Mouse (Mus musculus): ENCODE measurements around the gene Col5a1. TPM values are rescaled to one million over a fixed set of nuclear protein-coding genes. Genes with fewer than 3 reads are reported as not detected.

Col5a1 gene
- polyA plus RNA-seq, 1 experiment from 2014 or later: 15.4 TPM

DNA sequence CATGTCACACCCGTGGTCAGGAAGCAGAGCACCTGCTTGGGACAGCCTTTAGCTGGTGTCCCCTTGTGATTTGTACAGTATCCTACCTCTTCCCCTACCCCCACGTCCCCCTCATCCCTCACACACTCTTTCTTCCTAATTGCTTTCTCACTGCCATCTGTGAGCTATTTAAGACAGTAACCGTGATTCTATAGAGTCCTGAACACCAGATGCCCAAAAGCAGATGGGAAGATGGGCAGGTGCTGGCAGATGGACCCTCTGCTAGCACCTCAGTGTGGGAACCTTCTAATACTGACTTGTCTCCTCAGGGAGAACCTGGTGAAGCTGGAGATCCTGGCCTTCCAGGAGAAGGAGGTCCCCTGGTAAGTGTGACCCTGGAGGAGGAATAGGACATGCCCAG lies 126.1 kb downstream of the Col5a1 start:
- WGBS (ENCODE audit: insufficient replicate concordance): 64% methylated on average over 3 of the region's 3 CpGs
- no peak overlapping the region for H3K4me2 ChIP-seq
- peak overlapping the region; percentile 70 for H3K27ac ChIP-seq
- peaks cover 60% of the 10 kb centered on the region for H3K4me1 ChIP-seq
- no peak for ATAC-seq
- H3K36me3 ChIP-seq: peaks cover 58% of the 10 kb centered on the region
- no peak overlapping the region for H3K4me3 ChIP-seq
- no peaks in the 10 kb centered on the region for H3K27me3 ChIP-seq (replicated peaks)
- peak overlapping the region; percentile 20; the same call in 1 of the 2 replicates for H3K9ac ChIP-seq
- no peaks in the 10 kb centered on the region for H3K9me3 ChIP-seq (replicated peaks)

- Histone ChIP-seq H3K4me3 (no peak overlapping the region), H3K4me1 (peaks cover 51% of the 10 kb centered on the region), H3K27ac (peak overlapping the region; percentile 70), H3K4me2 (no peak overlapping the region), H3K27me3 (replicated peaks) (no peaks in the 10 kb centered on the region), H3K36me3 (peaks cover 61% of the 10 kb centered on the region), H3K9me3 (replicated peaks) (no peaks in the 10 kb centered on the region), H3K9ac (peak overlapping the region; percentile 46; the same call in 1 of the 2 replicates)
- ATAC-seq: peak; percentile 77
- WGBS (ENCODE audit: insufficient replicate concordance): 39% methylated on average over 3 of the region's 3 CpGs
Observed at GRCm38 (mm10) chr2:28014778-28015177, 128.6 kb downstream of the Col5a1 start.

DNA sequence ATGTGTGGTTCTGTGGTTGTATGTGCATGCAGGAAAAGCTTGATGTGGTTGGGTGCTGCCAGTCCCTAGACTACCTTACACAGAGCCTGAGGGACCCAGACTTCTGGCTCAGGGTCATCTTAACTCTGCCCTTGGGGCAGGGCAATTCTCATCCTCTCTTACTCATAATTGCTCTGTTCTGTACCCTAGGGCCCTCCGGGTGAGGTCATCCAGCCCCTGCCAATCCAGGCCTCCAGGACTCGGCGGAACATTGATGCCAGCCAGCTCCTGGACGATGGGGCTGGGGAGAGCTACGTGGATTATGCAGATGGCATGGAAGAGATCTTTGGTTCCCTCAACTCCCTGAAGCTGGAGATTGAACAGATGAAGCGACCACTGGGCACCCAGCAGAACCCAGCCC lies 138.2 kb downstream of the Col5a1 start:
- Histone ChIP-seq H3K36me3 (peaks cover 56% of the 10 kb centered on the region), H3K4me1 (no peaks in the 10 kb centered on the region), H3K9me3 (replicated peaks) (no peaks in the 10 kb centered on the region), H3K4me3 (no peak overlapping the region), H3K27me3 (replicated peaks) (no peaks in the 10 kb centered on the region), H3K4me2 (no peak overlapping the region), H3K27ac (no peak overlapping the region; the same call in 1 of the 2 replicates), H3K9ac (peak overlapping the region; percentile 12; the same call in 1 of the 2 replicates)
- no peak for ATAC-seq
- 89% methylated on average over 6 of the region's 6 CpGs for WGBS (ENCODE audit: insufficient replicate concordance)

- Histone ChIP-seq H3K27ac (0 out of 2 replicates have a peak overlapping the region, but pooled peaks have one; percentile 20), H3K27me3 (replicated peaks) (no peaks in the 10 kb centered on the region), H3K9me3 (replicated peaks) (no peaks in the 10 kb centered on the region), H3K4me2 (no peak overlapping the region), H3K9ac (no peak overlapping the region), H3K4me3 (no peak overlapping the region), H3K36me3 (peaks cover 64% of the 10 kb centered on the region), H3K4me1 (peaks cover 9% of the 10 kb centered on the region)
- no peak for ATAC-seq
- 87% methylated on average over 4 of the region's 4 CpGs for WGBS (ENCODE audit: insufficient replicate concordance)
Observed at GRCm38 (mm10) chr2:28025776-28026175, 139.6 kb downstream of the Col5a1 start.

DNA sequence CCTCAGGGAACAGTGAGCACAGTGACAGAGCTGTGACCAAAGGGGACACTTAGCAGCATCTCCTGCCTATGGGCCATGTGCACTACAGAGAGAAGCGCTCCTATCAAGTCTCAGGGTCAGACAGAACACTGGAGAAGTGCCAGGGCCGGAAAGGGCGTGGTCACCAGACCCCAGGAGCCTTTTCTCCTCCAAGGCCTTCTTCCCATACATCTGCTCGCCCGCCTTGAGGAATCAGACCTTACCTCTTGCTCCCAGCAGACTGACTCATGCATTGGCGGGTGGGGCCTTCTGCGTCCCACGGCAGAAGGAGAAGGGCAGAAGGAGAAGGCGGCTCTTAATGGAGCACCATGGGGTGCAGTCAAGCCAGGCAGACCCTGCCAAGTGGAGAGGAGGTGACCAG lies 145.6 kb downstream of the Col5a1 start:
- peaks cover 39% of the 10 kb centered on the region for H3K4me1 ChIP-seq
- no peaks in the 10 kb centered on the region for H3K27me3 ChIP-seq (replicated peaks)
- ATAC-seq: peak; percentile 47
- WGBS (ENCODE audit: insufficient replicate concordance): 53% methylated on average over 9 of the region's 9 CpGs
- no peak overlapping the region for H3K4me3 ChIP-seq
- H3K4me2 ChIP-seq: peak overlapping the region; percentile 19; the same call in 1 of the 2 replicates
- peak overlapping the region; percentile 71 for H3K27ac ChIP-seq
- no peaks in the 10 kb centered on the region for H3K9me3 ChIP-seq (replicated peaks)
- H3K36me3 ChIP-seq: peaks cover 47% of the 10 kb centered on the region
- peak overlapping the region; percentile 54 for H3K9ac ChIP-seq

DNA sequence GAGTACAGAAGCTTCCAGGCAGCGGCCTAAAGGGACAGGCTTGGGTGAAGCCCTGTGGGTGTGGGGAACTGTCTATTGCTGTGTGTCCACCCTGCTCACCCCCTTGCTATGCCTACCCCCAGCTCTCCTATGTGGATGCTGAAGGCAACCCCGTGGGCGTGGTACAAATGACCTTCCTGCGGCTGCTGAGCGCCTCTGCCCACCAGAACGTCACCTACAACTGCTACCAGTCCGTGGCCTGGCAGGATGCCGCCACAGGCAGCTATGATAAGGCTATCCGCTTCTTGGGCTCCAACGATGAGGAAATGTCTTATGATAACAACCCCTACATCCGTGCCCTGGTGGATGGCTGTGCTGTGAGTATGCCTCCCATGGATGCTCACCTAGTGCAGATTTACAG lies 146.2 kb downstream of the Col5a1 start:
- Histone ChIP-seq H3K9ac (peak overlapping the region; percentile 54), H3K4me1 (peaks cover 39% of the 10 kb centered on the region), H3K27ac (peak overlapping the region; percentile 71), H3K4me2 (peak overlapping the region; percentile 19), H3K27me3 (replicated peaks) (no peaks in the 10 kb centered on the region), H3K4me3 (no peak overlapping the region), H3K9me3 (replicated peaks) (no peaks in the 10 kb centered on the region), H3K36me3 (peaks cover 47% of the 10 kb centered on the region)
- 38% methylated on average over 11 of the region's 11 CpGs for WGBS (ENCODE audit: insufficient replicate concordance)
- peak; percentile 73 for ATAC-seq

DNA sequence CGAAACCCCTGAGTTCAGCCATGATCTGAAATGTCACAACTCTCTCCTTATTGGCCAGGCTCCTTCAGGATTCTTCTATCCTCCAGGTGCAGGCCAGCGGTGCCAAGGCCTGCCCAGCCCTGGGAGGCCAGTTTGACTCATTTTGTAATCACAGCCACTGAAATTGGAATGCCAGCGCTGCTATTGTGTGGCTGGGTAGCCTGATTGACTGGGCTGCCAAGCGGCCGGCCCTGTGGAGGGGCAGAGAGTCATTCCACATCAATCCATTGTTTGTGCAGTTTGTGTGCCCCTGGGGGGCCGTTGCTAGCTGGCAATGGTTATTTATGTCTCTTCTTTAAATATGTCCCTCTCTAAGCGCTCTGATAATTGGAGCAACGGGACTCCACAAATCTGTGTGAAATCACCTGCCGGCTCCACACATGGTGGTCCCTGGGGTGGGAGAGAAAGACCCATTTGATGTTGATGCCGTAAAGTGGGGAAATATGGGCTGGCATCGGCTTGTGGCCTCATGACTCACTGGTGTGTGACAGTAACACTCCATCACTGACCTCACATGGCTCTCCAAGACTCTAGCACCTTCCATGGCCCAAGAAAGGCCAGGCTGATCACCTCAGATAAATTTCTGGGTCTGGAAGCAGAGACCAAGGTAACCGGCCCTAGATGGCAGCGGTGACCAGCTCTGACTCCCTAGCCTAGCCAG lies 147.9 kb downstream of the Col5a1 start:
- no peak for ATAC-seq
- H3K27ac ChIP-seq: peak overlapping the region; percentile 71; the same call in 1 of the 2 replicates
- H3K4me3 ChIP-seq: no peak overlapping the region
- no peaks in the 10 kb centered on the region for H3K9me3 ChIP-seq (replicated peaks)
- no peak overlapping the region; the same call in 1 of the 2 replicates for H3K9ac ChIP-seq
- H3K27me3 ChIP-seq (replicated peaks): no peaks in the 10 kb centered on the region
- peaks cover 39% of the 10 kb centered on the region for H3K4me1 ChIP-seq
- peaks cover 39% of the 10 kb centered on the region for H3K36me3 ChIP-seq
- H3K4me2 ChIP-seq: no peak overlapping the region
- 85% methylated on average over 13 of the region's 13 CpGs for WGBS (ENCODE audit: insufficient replicate concordance)

DNA sequence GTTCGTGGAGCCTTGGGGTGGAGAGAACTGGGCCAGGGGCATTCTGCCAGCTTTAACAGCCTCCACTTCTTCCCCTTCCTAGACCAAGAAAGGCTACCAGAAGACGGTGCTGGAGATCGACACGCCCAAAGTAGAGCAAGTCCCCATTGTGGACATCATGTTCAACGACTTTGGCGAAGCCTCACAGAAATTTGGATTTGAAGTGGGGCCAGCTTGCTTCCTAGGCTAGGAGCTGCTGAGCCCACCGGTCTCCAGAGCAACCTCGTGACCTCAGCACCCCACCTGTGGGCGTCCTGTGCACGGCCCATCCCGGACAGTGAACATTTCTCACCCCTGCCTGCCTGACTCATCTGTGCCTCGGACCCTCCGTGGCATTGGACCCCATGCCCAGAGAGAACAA lies 150.6 kb downstream of the Col5a1 start:
- no peak overlapping the region for H3K4me2 ChIP-seq
- H3K4me1 ChIP-seq: peaks cover 20% of the 10 kb centered on the region
- no peaks in the 10 kb centered on the region for H3K9me3 ChIP-seq (replicated peaks)
- H3K27me3 ChIP-seq (replicated peaks): no peaks in the 10 kb centered on the region
- no peak overlapping the region for H3K9ac ChIP-seq
- H3K36me3 ChIP-seq: peaks cover 24% of the 10 kb centered on the region
- 87% methylated on average over 13 of the region's 13 CpGs for whole genome bisulfite sequencing (ENCODE audit: insufficient replicate concordance)
- H3K4me3 ChIP-seq: no peak overlapping the region
- no peak for ATAC-seq
- H3K27ac ChIP-seq: 0 out of 2 replicates have a peak overlapping the region, but pooled peaks have one; percentile 18

DNA sequence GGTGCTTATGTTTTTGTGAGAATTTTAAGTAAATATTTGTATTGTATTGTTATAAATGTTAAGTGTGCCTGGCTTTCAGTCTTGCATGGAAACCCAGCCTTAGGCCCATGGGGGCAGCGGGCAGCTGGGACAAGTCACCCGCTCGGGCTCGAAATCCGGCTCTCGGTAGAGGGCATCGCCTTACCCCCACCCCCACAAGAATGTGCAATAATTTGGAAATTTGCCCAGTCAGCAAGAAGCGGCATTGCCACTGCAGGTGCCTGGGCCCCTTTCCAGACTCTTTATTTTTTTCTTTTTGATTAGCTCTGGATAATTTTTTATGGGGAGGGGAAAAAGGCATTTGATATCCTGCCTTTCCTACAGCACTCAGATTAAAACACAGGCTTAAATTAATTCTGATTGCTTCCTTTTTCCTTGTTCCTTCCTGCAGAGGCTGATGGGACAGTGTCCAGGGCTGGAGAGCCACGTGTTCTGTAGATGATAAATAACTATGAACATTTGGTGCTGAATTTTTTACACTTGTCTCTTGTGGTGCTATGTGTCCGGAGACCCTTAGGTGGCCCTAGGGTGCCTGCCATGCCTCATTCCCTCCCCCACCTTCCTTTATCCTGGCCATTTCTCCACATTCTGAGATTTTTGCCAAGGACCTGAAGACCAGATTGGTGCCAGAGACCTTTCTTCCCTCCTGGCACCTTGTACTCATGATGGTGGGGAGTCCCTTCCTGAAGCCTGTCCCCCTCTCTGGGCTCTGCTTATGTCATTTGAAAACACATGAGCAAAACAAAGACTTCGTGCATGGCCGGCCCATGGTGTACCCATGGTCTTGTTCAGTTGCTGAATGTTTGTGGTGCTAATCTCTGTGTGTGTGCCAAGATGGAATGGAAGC lies 151.5 kb downstream of the Col5a1 start:
- H3K4me1 ChIP-seq: peaks cover 10% of the 10 kb centered on the region
- no peak overlapping the region for H3K4me3 ChIP-seq
- ATAC-seq: no peak
- peaks cover 24% of the 10 kb centered on the region for H3K36me3 ChIP-seq
- 86% methylated on average over 12 of the region's 12 CpGs for WGBS (ENCODE audit: insufficient replicate concordance)
- no peak overlapping the region for H3K27ac ChIP-seq
- H3K9ac ChIP-seq: no peak overlapping the region
- H3K4me2 ChIP-seq: no peak overlapping the region
- no peaks in the 10 kb centered on the region for H3K27me3 ChIP-seq (replicated peaks)
- H3K9me3 ChIP-seq (replicated peaks): no peaks in the 10 kb centered on the region

GRCm38 (mm10) chr2:28038391-28039096 lies 152.3 kb downstream of the Col5a1 start:
- Histone ChIP-seq H3K9me3 (replicated peaks) (no peaks in the 10 kb centered on the region), H3K4me2 (no peak overlapping the region), H3K27ac (no peak overlapping the region), H3K36me3 (peaks cover 19% of the 10 kb centered on the region; the same call in 1 of the 2 replicates), H3K9ac (no peak overlapping the region), H3K4me1 (peaks cover 2% of the 10 kb centered on the region), H3K27me3 (replicated peaks) (no peaks in the 10 kb centered on the region), H3K4me3 (no peak overlapping the region)
- 80% methylated on average over 14 of the region's 14 CpGs for WGBS (ENCODE audit: insufficient replicate concordance)
- no peak for ATAC-seq

- peaks cover 18% of the 10 kb centered on the region; the same call in 1 of the 2 replicates for H3K36me3 ChIP-seq
- H3K9me3 ChIP-seq (replicated peaks): no peaks in the 10 kb centered on the region
- no peak overlapping the region for H3K9ac ChIP-seq
- WGBS (ENCODE audit: insufficient replicate concordance): 84% methylated on average over 10 of the region's 10 CpGs
- peak overlapping the region; percentile 23; the same call in 1 of the 2 replicates for H3K27ac ChIP-seq
- no peak overlapping the region for H3K4me3 ChIP-seq
- H3K4me2 ChIP-seq: no peak overlapping the region
- ATAC-seq: no peak
- H3K27me3 ChIP-seq (replicated peaks): no peaks in the 10 kb centered on the region
- peaks cover 7% of the 10 kb centered on the region for H3K4me1 ChIP-seq
Observed at GRCm38 (mm10) chr2:28039647-28040325, 153.6 kb downstream of the Col5a1 start.
